Mouse (Mus musculus) urinary bladder, postnatal 4 days (tissue): Measurements from ENCODE around the gene Ubqln2.

Source experiments
- DNase-seq, 2 experiments: peaks; one replicate each; pipeline ENCODE4 v3.0.0; 2021 to 2022; ENCODE audit warnings: low spot score in 2 of 2

Gene Ubqln2

GRCm38 (mm10) chrX:153497688-153498516 lies at the start of gene Ubqln2:
Gene Ubqln2 (plus strand): TSS chrX:153498227.
- DNase-seq = peak; percentile 73 to 74

- no peak for DNase-seq
Measured at GRCm38 (mm10) chrX:153451946-153452345, 46.1 kb upstream of the Ubqln2 start.

DNA sequence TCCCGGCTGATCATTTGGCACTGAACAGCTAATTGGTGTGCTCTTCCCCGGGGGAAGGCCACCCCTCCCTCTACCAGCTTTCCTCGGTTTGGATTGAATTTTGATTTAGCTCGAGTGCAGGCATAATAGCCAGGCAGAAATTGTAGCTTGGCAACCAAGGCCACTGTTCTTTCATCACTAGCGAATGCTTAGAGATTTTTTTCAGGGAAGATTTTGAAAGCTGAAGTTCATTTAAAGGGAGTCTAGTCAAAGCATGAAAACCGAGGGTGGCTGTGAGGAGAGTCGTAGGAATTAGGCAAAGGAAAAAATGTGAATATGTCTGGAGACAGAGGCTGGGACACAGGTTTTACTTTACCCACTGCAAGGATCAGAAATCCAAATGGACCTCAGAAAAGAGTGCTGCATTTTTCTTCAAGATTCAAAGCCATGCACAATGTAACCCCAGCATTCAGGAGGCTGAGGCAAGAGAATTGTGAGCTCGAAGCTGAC lies 21.2 kb upstream of the Ubqln2 start:
- DNase-seq = no peak

DNA sequence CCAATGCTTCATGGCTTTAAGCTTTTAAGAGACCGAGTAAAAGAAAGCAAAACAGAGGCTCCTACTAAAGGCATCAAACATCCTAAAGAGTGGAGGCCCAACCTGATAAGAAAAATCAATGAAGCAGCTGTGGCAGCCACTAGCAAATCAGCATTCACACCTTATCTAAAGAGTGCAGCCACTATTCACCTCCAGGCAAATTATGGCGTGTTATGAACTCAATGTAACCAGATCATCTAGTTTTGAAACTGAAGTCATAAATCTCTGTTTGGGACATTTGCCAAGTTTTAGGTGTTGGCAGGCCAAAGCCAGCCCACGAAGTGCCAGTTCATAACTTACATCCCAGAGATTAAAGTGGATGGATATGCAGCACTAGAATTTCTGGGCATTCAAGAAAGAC lies 5.7 kb upstream of the Ubqln2 start:
- no peak for DNase-seq

GRCm38 (mm10) chrX:153498665-153499293 lies 752 bp downstream of the Ubqln2 start:
- DNase-seq = no peak

DNA sequence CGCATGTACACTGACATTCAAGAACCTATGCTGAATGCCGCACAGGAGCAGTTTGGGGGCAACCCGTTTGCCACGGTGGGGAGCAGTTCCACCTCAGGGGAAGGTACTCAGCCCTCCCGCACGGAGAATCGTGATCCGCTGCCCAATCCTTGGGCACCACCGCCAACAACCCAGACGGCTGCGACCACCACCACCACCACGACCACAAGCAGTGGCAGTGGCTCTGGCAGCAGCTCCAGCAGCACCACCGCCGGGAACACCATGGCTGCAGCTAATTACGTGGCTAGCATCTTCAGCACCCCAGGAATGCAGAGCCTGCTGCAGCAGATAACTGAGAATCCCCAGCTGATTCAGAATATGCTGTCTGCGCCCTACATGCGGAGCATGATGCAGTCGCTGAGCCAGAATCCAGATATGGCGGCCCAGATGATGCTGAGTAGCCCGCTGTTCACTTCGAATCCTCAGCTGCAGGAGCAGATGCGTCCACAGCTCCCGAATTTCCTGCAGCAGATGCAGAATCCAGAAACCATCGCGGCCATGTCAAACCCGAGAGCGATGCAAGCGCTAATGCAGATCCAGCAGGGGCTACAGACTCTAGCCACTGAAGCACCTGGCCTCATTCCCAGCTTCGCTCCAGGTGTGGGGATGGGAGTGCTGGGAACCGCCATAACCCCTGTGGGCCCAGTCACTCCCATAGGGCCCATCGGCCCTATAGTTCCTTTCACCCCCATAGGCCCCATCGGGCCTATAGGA lies 1.4 kb downstream of the Ubqln2 start:
- no peak for DNase-seq

- DNase-seq = no peak
Measured at GRCm38 (mm10) chrX:153500047-153500345, 2.0 kb downstream of the Ubqln2 start.

GRCm38 (mm10) chrX:153505954-153506353 lies 7.9 kb downstream of the Ubqln2 start:
- DNase-seq = no peak

DNA sequence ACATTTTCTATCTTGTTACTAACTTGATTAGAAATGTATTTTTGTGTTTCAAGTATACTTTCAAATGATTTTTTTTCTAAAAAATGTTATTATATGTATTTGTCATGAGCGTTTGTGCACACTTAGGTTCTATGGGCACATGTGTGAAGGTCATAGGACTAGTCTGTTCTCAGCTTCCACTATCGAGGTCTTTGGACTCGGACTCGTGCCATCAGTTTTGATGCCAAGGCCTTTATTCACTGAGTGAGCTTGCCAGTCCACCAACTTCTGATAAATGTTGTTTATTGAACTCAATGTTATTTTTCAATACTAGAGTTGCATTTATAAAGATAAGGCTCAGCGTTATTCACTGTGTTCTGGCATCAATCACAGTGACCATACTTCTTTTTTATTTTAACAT lies 17.5 kb downstream of the Ubqln2 start:
- no peak for DNase-seq

DNA sequence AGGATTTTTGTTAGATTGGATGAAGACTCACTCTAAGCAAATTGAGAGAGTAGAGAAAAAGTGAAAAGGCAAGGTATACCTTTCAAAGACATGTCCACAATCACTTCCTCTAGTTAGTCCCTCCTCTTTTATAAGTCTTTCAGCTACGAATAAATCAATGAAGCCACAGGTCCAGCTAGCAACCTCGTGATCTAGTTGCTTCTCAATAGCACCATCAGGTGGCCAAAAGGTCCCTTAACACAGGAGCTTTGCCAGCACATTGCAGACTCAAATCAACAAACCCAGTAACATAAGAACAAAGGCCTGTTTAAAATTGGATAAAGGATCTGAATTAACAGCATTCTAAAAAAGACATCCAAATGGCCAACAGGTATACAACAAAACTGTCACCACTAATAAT lies 30.4 kb downstream of the Ubqln2 start:
- no peak for DNase-seq
